Mouse (Mus musculus) MN1 (cell line): ENCODE measurements around the gene 1700021F07Rik.

Source experiments
- DNase-seq: peaks from one replicate; pipeline ENCODE4 v3.0.0-alpha.2; 2016; ENCODE audit warnings: low spot score

1700021F07Rik gene

DNA sequence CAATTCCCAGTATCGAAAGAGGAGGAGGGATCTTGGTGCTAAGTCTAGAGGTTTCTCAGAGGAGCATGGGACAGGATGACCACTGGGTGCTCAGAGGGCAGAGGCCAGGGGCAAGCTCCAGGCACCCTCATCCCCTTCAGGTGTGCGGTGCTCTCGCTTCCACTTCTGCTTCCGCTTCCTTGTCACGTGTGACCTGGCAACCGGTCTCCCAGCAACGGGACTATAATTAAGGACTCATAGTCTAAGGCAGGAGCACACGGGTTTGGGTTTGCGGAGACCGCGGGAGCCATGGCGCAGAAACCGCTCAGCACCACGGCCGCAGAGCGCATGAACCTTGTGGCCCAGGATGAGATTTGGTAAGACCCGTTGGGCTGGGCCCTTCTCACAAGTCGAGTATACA lies at the start of gene 1700021F07Rik:
Gene 1700021F07Rik, plus strand, starts transcription at position 211 of the 400 bp plus-strand sequence.
- DNase-seq: no peak

GRCm38 (mm10) chr2:173473233-173473632 lies 49.2 kb upstream of the 1700021F07Rik start:
- no peak for DNase-seq

DNA sequence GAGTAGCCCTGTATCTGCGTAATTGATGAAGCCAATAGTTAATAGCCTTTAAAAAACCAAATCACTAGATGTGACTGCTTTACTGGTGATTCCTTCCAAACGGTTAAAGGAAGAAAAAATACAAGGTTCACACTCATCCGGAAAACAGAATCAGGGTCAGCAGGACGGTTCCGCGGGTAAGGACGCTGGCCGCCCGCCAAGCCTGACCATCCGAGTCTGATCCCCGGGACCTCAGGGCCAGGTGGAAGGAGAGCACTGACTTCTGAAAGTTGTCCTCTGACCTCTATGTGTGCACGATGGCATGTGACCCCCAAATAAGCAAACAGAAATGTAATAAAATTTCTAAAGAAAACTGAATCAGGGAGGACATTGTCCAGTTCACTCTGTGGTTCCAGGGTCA lies 43.3 kb upstream of the 1700021F07Rik start:
- DNase-seq: no peak

- no peak for DNase-seq
Measured at GRCm38 (mm10) chr2:173484486-173484885, 37.9 kb upstream of the 1700021F07Rik start.

DNA sequence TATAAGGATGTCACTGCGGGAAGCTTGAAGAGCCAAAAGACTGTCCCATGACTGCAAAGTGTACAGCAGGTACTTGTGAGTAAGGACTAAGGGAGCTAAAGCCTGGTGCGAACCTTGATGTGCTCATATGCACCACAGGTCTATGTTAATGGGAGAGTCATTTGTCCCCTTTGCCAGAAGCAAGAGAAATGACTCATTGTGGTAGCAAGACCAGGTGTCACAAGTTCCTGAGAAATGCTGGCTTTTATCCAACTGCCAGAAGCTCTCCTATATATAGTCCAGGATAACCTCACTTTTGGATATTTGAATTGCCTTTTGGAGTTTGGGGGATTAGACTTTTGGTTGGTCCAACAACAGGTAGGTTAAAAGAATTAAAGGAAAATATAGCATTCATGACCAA lies 22.8 kb upstream of the 1700021F07Rik start:
- DNase-seq: no peak

GRCm38 (mm10) chr2:173513977-173514376 lies 8.4 kb upstream of the 1700021F07Rik start:
- DNase-seq: no peak

- no peak for DNase-seq
Measured at GRCm38 (mm10) chr2:173515186-173515585, 7.2 kb upstream of the 1700021F07Rik start.

GRCm38 (mm10) chr2:173516150-173516855 lies 6.1 kb upstream of the 1700021F07Rik start:
- DNase-seq: no peak

DNA sequence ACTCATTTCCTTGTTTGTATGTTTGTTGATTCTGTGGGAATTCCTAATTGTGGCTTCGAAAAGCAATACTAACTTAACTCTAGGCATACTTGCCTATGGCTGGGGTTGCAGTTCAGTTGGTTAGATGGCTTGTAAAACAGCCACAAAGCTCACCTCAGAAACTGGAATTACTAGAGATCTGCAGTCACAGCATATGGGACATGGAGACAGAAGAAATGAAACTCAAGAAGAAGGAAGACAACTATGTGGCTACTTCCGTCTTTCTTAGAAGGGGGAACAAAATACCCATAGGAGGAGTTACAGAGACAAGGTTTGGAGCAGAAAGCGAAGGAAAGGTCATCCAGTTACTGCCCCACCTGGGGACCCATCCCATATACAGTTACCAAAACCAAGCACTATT lies 6.1 kb downstream of the 1700021F07Rik start:
- no peak for DNase-seq

GRCm38 (mm10) chr2:173532711-173533462 lies 10.5 kb downstream of the 1700021F07Rik start:
- DNase-seq: no peak

GRCm38 (mm10) chr2:173534581-173534980 lies 12.2 kb downstream of the 1700021F07Rik start:
- no peak for DNase-seq

DNA sequence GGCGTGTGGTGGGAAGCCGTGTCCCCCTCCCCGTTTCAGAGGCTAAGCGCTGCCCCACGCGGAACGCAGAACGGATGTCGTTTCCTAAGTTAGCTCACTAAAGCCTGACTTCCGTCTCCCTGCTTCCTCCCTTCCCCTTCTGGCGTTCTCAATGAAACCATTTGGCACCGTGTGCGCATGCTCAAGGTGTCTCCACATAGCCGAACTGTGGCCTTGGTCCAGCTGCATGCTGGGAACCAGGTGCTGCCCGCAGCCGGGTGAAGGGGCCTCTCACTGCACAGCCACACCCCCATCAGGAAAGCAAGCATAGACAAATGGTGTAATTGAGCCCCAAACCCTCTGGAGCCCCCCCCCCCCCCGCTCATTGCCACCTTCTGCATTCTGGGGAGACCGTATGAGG lies 13.0 kb downstream of the 1700021F07Rik start:
- no peak for DNase-seq

DNA sequence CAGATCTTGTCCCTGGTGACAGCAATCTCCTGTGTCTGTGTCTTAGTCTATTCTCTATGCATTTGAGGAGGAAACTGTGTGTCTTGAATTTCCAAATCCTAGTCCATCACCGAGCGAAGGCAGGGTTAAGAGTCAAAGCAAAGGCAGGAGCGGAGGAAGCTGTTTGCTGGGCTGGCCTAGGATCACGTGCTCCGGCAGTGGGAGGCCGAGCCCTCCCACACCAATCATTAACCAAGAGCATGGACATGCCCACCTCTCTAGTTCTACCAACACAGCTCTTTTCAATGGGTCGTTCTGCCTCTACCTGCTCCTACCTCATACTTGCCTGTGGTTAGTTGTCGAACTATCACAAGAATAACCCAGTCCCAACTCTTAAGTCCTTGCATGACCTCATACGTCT lies 13.5 kb downstream of the 1700021F07Rik start:
- DNase-seq: no peak

GRCm38 (mm10) chr2:173539781-173540180 lies 17.4 kb downstream of the 1700021F07Rik start:
- no peak for DNase-seq

DNA sequence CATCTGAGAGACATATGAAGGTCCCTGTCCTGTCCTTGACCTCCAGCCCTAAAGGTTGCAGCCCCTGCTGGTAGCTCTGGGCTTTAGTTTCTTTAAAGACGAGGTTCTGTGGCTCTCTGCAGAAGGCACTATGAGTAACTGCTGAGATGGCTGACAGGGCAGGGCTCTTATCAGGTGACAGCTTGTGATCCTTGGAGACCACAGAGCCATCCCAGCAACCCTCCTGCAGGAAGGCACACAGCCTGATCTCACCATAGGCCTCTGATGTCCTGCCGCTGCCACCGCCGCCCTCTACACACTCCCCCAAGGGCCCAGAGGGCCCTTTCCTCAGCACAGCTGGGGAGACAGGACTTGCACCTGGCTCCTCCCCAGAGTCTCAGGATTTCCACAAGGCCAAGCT lies 19.4 kb downstream of the 1700021F07Rik start:
- DNase-seq: no peak

DNA sequence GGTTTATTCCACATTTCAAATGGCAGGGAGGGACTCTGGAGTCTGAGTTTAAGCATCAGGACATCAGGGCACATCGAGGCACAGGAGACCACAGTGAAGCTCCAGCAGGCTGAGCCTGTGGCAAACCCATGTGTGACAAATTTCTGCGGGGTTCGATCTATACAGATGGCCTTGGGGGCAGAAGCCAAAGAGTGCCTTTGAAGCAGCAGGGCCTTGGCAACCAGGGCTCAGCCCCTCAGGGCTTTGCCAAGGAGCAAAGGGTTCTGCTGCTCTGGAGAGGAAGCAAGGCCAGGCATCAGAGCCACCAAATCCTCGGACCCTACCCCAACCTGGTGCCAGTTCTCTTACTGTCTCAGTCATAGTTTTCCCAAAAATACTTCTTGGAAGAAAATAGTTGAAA lies 20.3 kb downstream of the 1700021F07Rik start:
- DNase-seq: no peak

DNA sequence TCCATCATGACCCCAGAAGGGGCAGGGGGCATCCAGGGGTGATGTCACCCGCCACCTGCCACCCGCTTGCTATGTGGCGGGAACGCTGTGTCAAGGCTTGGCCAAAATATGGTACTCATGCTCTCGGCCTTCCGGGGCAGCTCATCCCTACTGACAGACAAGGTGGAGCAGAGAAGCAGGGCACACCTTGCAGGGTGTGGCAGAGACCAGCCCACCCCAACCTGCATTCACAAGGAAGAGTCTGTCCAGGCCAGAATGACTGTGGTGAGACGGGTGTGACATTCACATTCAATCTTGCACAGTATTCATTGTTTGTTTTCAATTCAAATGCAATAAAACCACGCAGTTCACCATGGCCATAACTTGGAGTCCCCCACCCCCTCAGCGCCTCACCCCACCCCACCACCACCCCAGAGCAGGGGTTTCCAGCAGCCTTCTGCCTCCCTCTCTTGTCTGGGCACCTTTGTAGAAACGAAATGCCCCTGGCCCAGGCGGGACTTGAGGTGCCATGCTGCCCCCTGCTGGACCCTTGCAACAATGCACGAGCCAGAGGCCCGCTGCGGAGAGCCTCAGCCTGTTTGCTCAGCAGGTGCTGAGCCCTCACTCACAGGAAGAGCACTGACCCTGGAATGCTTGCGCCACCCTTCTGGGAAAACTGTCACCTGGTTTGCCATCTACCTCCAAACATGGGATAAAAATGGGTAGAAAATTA lies 23.8 kb downstream of the 1700021F07Rik start:
- peak; percentile 67 for DNase-seq

DNA sequence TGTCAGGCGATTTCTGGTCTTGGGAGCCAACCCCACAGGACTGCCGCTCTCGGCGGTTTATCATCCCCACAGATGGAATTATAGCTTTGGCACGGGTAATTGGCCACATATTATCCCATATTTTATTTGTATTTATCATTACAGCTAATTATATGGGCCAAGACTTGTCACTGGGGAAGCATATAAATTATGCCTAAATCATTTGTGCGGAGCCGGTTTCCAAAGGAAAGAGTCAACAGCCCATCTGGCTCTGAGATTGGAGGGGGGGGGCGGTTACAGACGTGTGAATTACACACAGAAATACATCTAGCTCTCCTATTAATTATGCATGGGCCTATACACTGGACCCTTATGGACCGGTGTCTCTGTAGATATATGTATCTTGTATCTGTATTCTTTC lies 26.9 kb downstream of the 1700021F07Rik start:
- DNase-seq: no peak

DNA sequence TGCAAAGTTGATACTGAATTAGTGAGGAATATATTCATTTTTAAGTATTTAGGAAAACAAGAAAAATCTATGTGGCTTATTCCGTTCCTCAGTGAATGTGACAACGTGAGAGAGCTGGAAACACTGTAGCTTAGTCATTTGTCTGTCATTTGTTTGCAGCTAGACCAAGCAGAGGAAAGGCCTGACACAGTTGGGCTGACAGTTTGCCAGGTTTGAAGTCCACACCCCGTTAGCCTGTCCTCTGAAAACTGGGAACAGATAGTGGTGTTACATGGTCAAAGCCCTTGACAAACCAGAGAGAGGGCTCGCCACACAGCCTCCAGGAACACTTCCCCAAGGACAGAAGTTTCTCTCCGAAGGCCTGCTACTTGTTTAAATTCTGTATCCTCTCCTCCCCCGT lies 28.3 kb downstream of the 1700021F07Rik start:
- no peak for DNase-seq

GRCm38 (mm10) chr2:173553863-173554262 lies 31.5 kb downstream of the 1700021F07Rik start:
- peak; percentile 49 for DNase-seq

- peak; percentile 48 for DNase-seq
Measured at GRCm38 (mm10) chr2:173558754-173559396, 36.5 kb downstream of the 1700021F07Rik start.

- peak; percentile 60 for DNase-seq
Measured at GRCm38 (mm10) chr2:173561851-173562442, 39.6 kb downstream of the 1700021F07Rik start.
